Mouse (Mus musculus) MEL (cell line): Measurements from ENCODE around the gene Sv2c. TPM values are rescaled to one million over a fixed set of nuclear protein-coding genes. Genes with fewer than 3 reads are reported as not detected.

Experiments used
- DNase-seq: peaks from one replicate; pipeline ENCODE4 v3.0.0; 2011; ENCODE audit warnings: low read depth, low spot score
- H3K27ac ChIP-seq: 2 replicates; pipeline ENCODE4 v1.5.1; 2012; ENCODE audit warnings: low read depth, mild to moderate bottlenecking, control low read depth, low read length, moderate library complexity; ENCODE audit not compliant: control insufficient read depth
- H3K27me3 ChIP-seq, 2 experiments: fragments of 150-350 bp in 1 of 2; sonication (generic) in 1 of 2; 2 replicates each; pipeline ENCODE4 v1.6.1; 2012; ENCODE audit warnings: low read length in 2 of 2, mild to moderate bottlenecking in 2 of 2, improper control_type of control experiment in 1 of 2, moderate library complexity in 1 of 2; ENCODE audit not compliant: insufficient read depth in 2 of 2, control insufficient read depth in 1 of 2
- H3K36me3 ChIP-seq, 2 experiments: 2 replicates each; pipeline ENCODE4 v1.6.1; 2012 to 2014; ENCODE audit warnings: low read length in 2 of 2, improper control_type of control experiment in 1 of 2, inconsistent platforms in 1 of 2, mild to moderate bottlenecking in 1 of 2; ENCODE audit not compliant: insufficient read depth in 2 of 2, control insufficient read depth in 1 of 2
- H3K4me1 ChIP-seq, 2 experiments: fragments of 150-350 bp in 1 of 2; sonication (generic) in 1 of 2; 2 replicates each; pipeline ENCODE4 v1.6.1; 2012; ENCODE audit warnings: low read length in 2 of 2, improper control_type of control experiment in 1 of 2, mild to moderate bottlenecking in 1 of 2; ENCODE audit not compliant: insufficient read depth in 2 of 2, control insufficient read depth in 1 of 2
- H3K4me3 ChIP-seq, 2 experiments: fragments of 150-350 bp in 1 of 2; sonication (generic) in 1 of 2; 2 replicates each; pipeline ENCODE4 v1.5.1; 2012; ENCODE audit warnings: low read depth in 2 of 2, low read length in 2 of 2, mild to moderate bottlenecking in 2 of 2, moderate library complexity in 2 of 2, control low read depth in 1 of 2, improper control_type of control experiment in 1 of 2; ENCODE audit not compliant: control insufficient read depth in 1 of 2, insufficient read depth in 1 of 2
- H3K79me2 ChIP-seq: 2 replicates; pipeline ENCODE4 v1.6.1; 2012; ENCODE audit warnings: mild to moderate bottlenecking, low read length, moderate library complexity; ENCODE audit not compliant: control insufficient read depth, poor library complexity, insufficient read depth
- H3K9ac ChIP-seq: 2 replicates; pipeline ENCODE4 v1.6.1; 2012; ENCODE audit warnings: low read depth, mild to moderate bottlenecking, control low read depth, low read length, moderate library complexity; ENCODE audit not compliant: control insufficient read depth, poor library complexity, severe bottlenecking
- H3K9me3 ChIP-seq: fragments of 150-350 bp; sonication (generic); replicated peaks from 2 replicates; pipeline ENCODE4 v1.6.1; 2012; ENCODE audit warnings: mild to moderate bottlenecking, low read length, improper control_type of control experiment, moderate library complexity; ENCODE audit not compliant: insufficient read depth
- CHD1 ChIP-seq: IDR thresholded peaks from 2 replicates; pipeline ENCODE4 v1.6.1; 2012; ENCODE audit warnings: low read depth, mild to moderate bottlenecking, inconsistent platforms, low read length, improper control_type of control experiment
- ELF1 ChIP-seq: IDR thresholded peaks from 2 replicates; pipeline ENCODE4 v1.6.1; 2014; ENCODE audit warnings: low read depth, mild to moderate bottlenecking, inconsistent platforms, low read length, improper control_type of control experiment, moderate library complexity
- EP300 ChIP-seq, 2 experiments: IDR thresholded peaks; 2 replicates each; pipeline ENCODE4 v1.6.1; 2011; ENCODE audit warnings: improper control_type of control experiment in 2 of 2, low read length in 2 of 2, low read depth in 1 of 2, mild to moderate bottlenecking in 1 of 2
- ETS1 ChIP-seq: IDR thresholded peaks from 2 replicates; pipeline ENCODE4 v1.6.1; 2012; ENCODE audit warnings: low read depth, mild to moderate bottlenecking, inconsistent platforms, low read length, improper control_type of control experiment, moderate library complexity
- GABPA ChIP-seq: IDR thresholded peaks from 2 replicates; pipeline ENCODE4 v1.6.1; 2012; ENCODE audit warnings: low read depth, mild to moderate bottlenecking, inconsistent platforms, low read length, improper control_type of control experiment, moderate library complexity
- GATA1 ChIP-seq: IDR thresholded peaks from 2 replicates; pipeline ENCODE4 v1.6.1; 2011; ENCODE audit warnings: low read depth, low read length, improper control_type of control experiment
- HCFC1 ChIP-seq: IDR thresholded peaks from 2 replicates; pipeline ENCODE4 v1.6.1; 2012; ENCODE audit warnings: low read depth, mild to moderate bottlenecking, inconsistent platforms, low read length, improper control_type of control experiment, moderate library complexity
- MAX ChIP-seq: IDR thresholded peaks from 2 replicates; pipeline ENCODE4 v1.6.1; 2011; ENCODE audit warnings: low read length, improper control_type of control experiment
- MAZ ChIP-seq: IDR thresholded peaks from 2 replicates; pipeline ENCODE4 v1.6.1; 2012; ENCODE audit warnings: low read depth, mild to moderate bottlenecking, inconsistent platforms, low read length, improper control_type of control experiment
- MEF2A ChIP-seq: IDR thresholded peaks from 2 replicates; pipeline ENCODE4 v1.6.1; 2014; ENCODE audit warnings: low read depth, mild to moderate bottlenecking, inconsistent platforms, low read length, improper control_type of control experiment; ENCODE audit not compliant: poor library complexity, insufficient replicate concordance, severe bottlenecking; ENCODE audit errors: extremely low read depth
- MXI1 ChIP-seq: IDR thresholded peaks from 2 replicates; pipeline ENCODE4 v1.6.1; 2011; ENCODE audit warnings: mild to moderate bottlenecking, low read depth, low read length, improper control_type of control experiment
- MYB ChIP-seq: IDR thresholded peaks from 2 replicates; pipeline ENCODE4 v1.6.1; 2011; ENCODE audit warnings: mild to moderate bottlenecking, low read depth, low read length, improper control_type of control experiment
- NELFE ChIP-seq: IDR thresholded peaks from 2 replicates; pipeline ENCODE4 v1.6.1; 2011; ENCODE audit warnings: low read depth, low read length, improper control_type of control experiment
- NRF1 ChIP-seq: IDR thresholded peaks from 2 replicates; pipeline ENCODE4 v1.6.1; 2014; ENCODE audit warnings: low read depth, mild to moderate bottlenecking, inconsistent platforms, low read length, improper control_type of control experiment, moderate library complexity; ENCODE audit not compliant: poor library complexity, insufficient read depth, severe bottlenecking
- POLR2A ChIP-seq, 2 experiments: IDR thresholded peaks; 2 replicates each; pipeline ENCODE4 v1.6.1; 2011 to 2012; ENCODE audit warnings: low read length in 2 of 2, mild to moderate bottlenecking in 2 of 2, control low read depth in 1 of 2, improper control_type of control experiment in 1 of 2, low read depth in 1 of 2, moderate library complexity in 1 of 2; ENCODE audit not compliant: control insufficient read depth in 1 of 2, insufficient read depth in 1 of 2, poor library complexity in 1 of 2
- POLR2AphosphoS2 ChIP-seq: IDR thresholded peaks from 2 replicates; pipeline ENCODE4 v1.6.1; 2011; ENCODE audit warnings: low read length, improper control_type of control experiment
- RAD21 ChIP-seq: IDR thresholded peaks from 2 replicates; pipeline ENCODE4 v1.6.1; 2011; ENCODE audit warnings: mild to moderate bottlenecking, low read depth, low read length, improper control_type of control experiment
- RCOR1 ChIP-seq: IDR thresholded peaks from 2 replicates; pipeline ENCODE4 v1.6.1; 2012; ENCODE audit warnings: low read depth, mild to moderate bottlenecking, inconsistent platforms, low read length, improper control_type of control experiment
- SIN3A ChIP-seq: IDR thresholded peaks from 2 replicates; pipeline ENCODE4 v1.6.1; 2012; ENCODE audit warnings: low read length, improper control_type of control experiment, inconsistent platforms
- SMC3 ChIP-seq: IDR thresholded peaks from 2 replicates; pipeline ENCODE4 v1.6.1; 2011; ENCODE audit warnings: low read depth, low read length, improper control_type of control experiment
- TBP ChIP-seq: IDR thresholded peaks from 2 replicates; pipeline ENCODE4 v1.8.0; 2011; ENCODE audit warnings: low read depth, low read length, improper control_type of control experiment
- TCF12 ChIP-seq: IDR thresholded peaks from 2 replicates; pipeline ENCODE4 v1.6.1; 2014; ENCODE audit warnings: low read depth, mild to moderate bottlenecking, inconsistent platforms, low read length, improper control_type of control experiment, moderate library complexity
- USF2 ChIP-seq, 2 experiments: IDR thresholded peaks; 2 replicates each; pipeline ENCODE4 v1.6.1; 2011 to 2012; ENCODE audit warnings: improper control_type of control experiment in 2 of 2, low read length in 2 of 2, borderline replicate concordance in 1 of 2, inconsistent platforms in 1 of 2, low read depth in 1 of 2, mild to moderate bottlenecking in 1 of 2; ENCODE audit not compliant: insufficient read depth in 1 of 2
- ZKSCAN1 ChIP-seq: IDR thresholded peaks from 2 replicates; pipeline ENCODE4 v1.6.1; 2012; ENCODE audit warnings: low read depth, mild to moderate bottlenecking, inconsistent platforms, low read length, improper control_type of control experiment, moderate library complexity
- ZNF384 ChIP-seq: IDR thresholded peaks from 2 replicates; pipeline ENCODE4 v1.6.1; 2012; ENCODE audit warnings: low read depth, mild to moderate bottlenecking, inconsistent platforms, low read length, improper control_type of control experiment
- polyA plus RNA-seq, 2 experiments: library from polyadenylated mRNA; stranded (reverse) in 1 of 2; unstranded in 1 of 2; fragments of >175 nt in 1 of 2; fragments of >200 nt in 1 of 2; gene quantifications; 2 replicates each; pipeline versions ENCODE4 v1.2.1 to v1.2.4; 2012; ENCODE audit warnings: low replicate concordance in 2 of 2, low read depth in 1 of 2; ENCODE audit not compliant: insufficient read length in 2 of 2, insufficient read depth in 1 of 2, missing spikeins in 1 of 2
- total RNA-seq: library from RNA; depleted of rRNA; stranded (reverse); fragments of 300-350 nt; gene quantifications from 2 replicates; pipeline ENCODE4 v1.2.3, GENCODE M21; 2012

Gene Sv2c
- total and polyA plus RNA-seq, 3 experiments, result 0.01 TPM; not detected in 2

DNA sequence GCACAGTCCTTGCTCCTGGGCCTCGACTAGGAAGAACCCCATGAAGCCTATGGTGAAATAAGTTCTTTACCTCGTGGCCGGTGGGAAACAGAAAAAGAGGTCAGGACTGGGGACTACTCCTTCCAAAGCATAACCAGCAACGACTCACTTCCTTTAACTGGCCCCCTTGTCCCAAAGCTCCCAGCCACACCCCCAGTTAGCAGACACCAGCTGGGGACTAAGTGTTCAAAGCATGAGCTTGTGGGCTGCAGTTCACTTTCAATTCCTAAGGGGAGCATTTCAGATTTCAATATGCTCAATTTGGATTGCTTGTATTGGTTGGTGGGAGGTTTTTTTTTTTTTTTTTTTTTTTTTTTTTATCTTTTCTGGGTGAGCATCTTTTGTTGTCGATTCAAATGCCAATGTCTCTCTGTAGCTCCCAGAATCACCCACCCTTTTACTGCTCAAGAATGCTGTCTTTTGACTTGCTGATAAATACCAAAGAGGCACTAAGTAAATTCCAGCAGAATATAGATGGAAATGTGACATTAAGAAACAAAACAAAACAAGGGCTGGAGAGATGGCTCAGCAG lies 186.4 kb downstream of the Sv2c start:
- Histone ChIP-seq H3K27me3 (no peaks in the 10 kb centered on the region), H3K27ac (no peak overlapping the region), H3K4me1 (peaks cover 21 to 29% of the 10 kb centered on the region in 2 experiments), H3K9ac (no peak overlapping the region), H3K79me2 (no peaks in the 10 kb centered on the region), H3K9me3 (no peaks in the 10 kb centered on the region), H3K36me3 (peaks cover 0 to 24% of the 10 kb centered on the region in 2 experiments; a peak in 2 of 4 replicates), H3K4me3 (no peak overlapping the region)
- DNase-seq, result no peak
- TF ChIP-seq MAZ (no peak), TCF12 (no peak), ETS1 (no peak)

DNA sequence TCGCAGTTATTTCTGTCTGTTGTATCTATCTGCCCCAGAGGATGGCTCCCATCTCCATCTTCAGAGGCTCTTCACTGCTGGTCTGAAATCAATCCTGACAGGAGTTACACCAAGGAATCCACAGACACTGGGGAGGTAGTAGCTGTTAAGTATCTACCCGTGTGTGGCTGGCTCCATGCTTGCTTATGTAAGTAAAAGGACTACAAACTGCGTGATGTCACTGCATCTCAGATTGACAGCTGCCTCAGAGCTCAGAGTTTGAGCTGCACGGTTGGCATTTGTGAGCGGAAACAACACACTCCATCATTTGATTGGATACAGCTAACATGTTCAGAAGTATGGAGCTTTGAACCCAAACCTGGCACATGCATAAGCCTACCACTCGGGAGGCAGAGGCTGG lies 187.8 kb downstream of the Sv2c start:
- peaks cover 10 to 18% of the 10 kb centered on the region in 2 experiments for H3K4me1 ChIP-seq
- H3K79me2 ChIP-seq, result no peaks in the 10 kb centered on the region
- no peak overlapping the region for H3K27ac ChIP-seq
- DNase-seq, result no peak
- peaks cover 0 to 12% of the 10 kb centered on the region in 2 experiments; a peak in 2 of 4 replicates for H3K36me3 ChIP-seq
- TF ChIP-seq EP300 (IDR thresholded peaks at IDR 0.05; ENCODE audit: low read depth in 1 of 2, low read length in 2 of 2), result no peak
- no peak for TF ChIP-seq MAX
- no peak for TF ChIP-seq MYB
- no peak for TF ChIP-seq HCFC1
- no peak for TF ChIP-seq ZNF384
- no peak for TF ChIP-seq TBP
- TF ChIP-seq CHD1, result no peak
- no peak for TF ChIP-seq MEF2A
- TF ChIP-seq POLR2AphosphoS2, result no peak
- TF ChIP-seq GATA1, result no peak
- H3K4me3 ChIP-seq, result no peak overlapping the region
- H3K9me3 ChIP-seq, result no peaks in the 10 kb centered on the region
- H3K27me3 ChIP-seq, result no peaks in the 10 kb centered on the region
- no peak overlapping the region for H3K9ac ChIP-seq

DNA sequence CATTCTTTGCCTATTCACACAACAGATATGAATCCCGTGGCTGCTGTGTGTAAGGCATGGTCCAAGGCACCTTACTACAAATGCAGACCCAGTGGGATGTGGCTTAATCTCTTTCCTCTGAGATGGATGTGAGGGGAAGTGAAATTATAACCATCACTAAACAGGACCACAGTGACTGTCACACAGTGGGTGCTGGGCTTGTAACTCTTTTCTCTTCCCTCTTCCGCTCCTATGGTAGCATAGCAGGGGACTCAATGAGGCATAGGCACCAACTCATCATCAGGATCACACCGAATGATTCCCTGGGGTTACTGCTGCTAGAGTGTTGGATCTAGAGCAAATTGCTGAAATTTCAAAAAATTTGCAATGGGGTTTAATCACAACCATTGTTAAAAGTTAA lies 188.5 kb downstream of the Sv2c start:
- Histone ChIP-seq H3K27me3 (no peaks in the 10 kb centered on the region), H3K27ac (no peak overlapping the region), H3K79me2 (no peaks in the 10 kb centered on the region), H3K36me3 (peaks cover 0 to 8% of the 10 kb centered on the region in 2 experiments; a peak in 2 of 4 replicates), H3K9ac (no peak overlapping the region), H3K4me3 (no peak overlapping the region), H3K4me1 (peaks cover 6 to 11% of the 10 kb centered on the region in 2 experiments), H3K9me3 (no peaks in the 10 kb centered on the region)
- no peak for DNase-seq
- TF ChIP-seq ELF1 (no peak), SIN3A (no peak), RAD21 (no peak), ZKSCAN1 (no peak), MYB (no peak), MXI1 (no peak), NRF1 (no peak), ETS1 (no peak), GABPA (no peak), NELFE (no peak), SMC3 (no peak), USF2 (IDR thresholded peaks at IDR 0.05; ENCODE audit: borderline replicate concordance in 1 of 2, insufficient read depth in 1 of 2, low read depth in 1 of 2, low read length in 2 of 2) (no peak), GATA1 (no peak), TBP (no peak), RCOR1 (no peak), POLR2A (IDR thresholded peaks at IDR 0.05; ENCODE audit: control insufficient read depth in 1 of 2, insufficient read depth in 1 of 2, low read depth in 1 of 2, low read length in 2 of 2, poor library complexity in 1 of 2) (no peak)
